Mouse (Mus musculus) lung, embryonic 16.5 days (tissue): ENCODE data around the gene Olfr5. TPM values are rescaled to one million over a fixed set of nuclear protein-coding genes. Genes with fewer than 3 reads are reported as not detected.
"Not testable (repeated sequence)": the region's sequence is repeated elsewhere in the genome, so short reads cannot be mapped to it uniquely, and the experiment has no call there.

Source experiments
- ATAC-seq: fragments of 200-750 bp; cut with Nextera tagmentation; 2 replicates; pipeline ENCODE4 v1.8.0; 2017; ENCODE audit warnings: low read depth, mild to moderate bottlenecking, moderate library complexity
- H3K27ac ChIP-seq: fragments of 300-500 bp; sonication (generic); 2 replicates; pipeline ENCODE4 v1.5.1; 2014; ENCODE audit warnings: mild to moderate bottlenecking, control low read depth, low read length
- H3K27me3 ChIP-seq: fragments of 300-500 bp; sonication (generic); 2 replicates; pipeline ENCODE4 v1.6.1; 2014; ENCODE audit warnings: low read depth, low read length, mixed read lengths; ENCODE audit not compliant: control insufficient read depth, insufficient read depth
- H3K36me3 ChIP-seq: fragments of 300-500 bp; sonication (generic); 2 replicates; pipeline ENCODE4 v1.6.1; 2014; ENCODE audit warnings: low read length; ENCODE audit not compliant: control insufficient read depth, insufficient read depth
- H3K4me1 ChIP-seq: fragments of 300-500 bp; sonication (generic); replicated peaks from 2 replicates; pipeline ENCODE4 v1.6.1; 2014; ENCODE audit warnings: low read length, mixed read lengths; ENCODE audit not compliant: control insufficient read depth, insufficient read depth
- H3K4me2 ChIP-seq: fragments of 300-500 bp; sonication (generic); 2 replicates; pipeline ENCODE4 v1.6.1; 2014; ENCODE audit warnings: low read depth, low read length, control low read depth
- H3K4me3 ChIP-seq: fragments of 300-500 bp; sonication (generic); 2 replicates; pipeline ENCODE4 v1.5.1; 2014; ENCODE audit warnings: mild to moderate bottlenecking, low read length, control low read depth
- H3K9ac ChIP-seq: fragments of 300-500 bp; sonication (generic); 2 replicates; pipeline ENCODE4 v1.6.1; 2014; ENCODE audit warnings: low read length, control low read depth
- H3K9me3 ChIP-seq: fragments of 300-500 bp; sonication (generic); 2 replicates; pipeline ENCODE4 v1.6.1; 2016; ENCODE audit warnings: low read length; ENCODE audit not compliant: control insufficient read depth
- WGBS: fragments of 180-500 bp; shearing (Covaris S2); extraction: QIAGEN DNeasy Blood & Tissue Kit; methylation state at CpG from one replicate; pipeline ENCODE4 v1.1.7; 2014; 5-methylcytosine and 5-hydroxymethylcytosine counted together
- polyA plus RNA-seq: library from polyadenylated mRNA; unstranded; fragments of >200 nt; fragmentation: Nextera tagmentation; extraction: Ambion mirVana; gene quantifications from 2 replicates; pipeline ENCODE4 v1.2.1, GENCODE M21; 2015

Olfr5 gene
- polyA plus RNA-seq: not detected in 2 replicates

GRCm38 (mm10) chr7:6486841-6487240, at the start of gene Olfr5:
Olfr5 (minus strand) TSS chr7:6486941.
- ATAC-seq: no peak
- Histone ChIP-seq H3K27ac (no peak within 1 kb of the TSS), H3K9me3 (no peaks in the 10 kb centered on the region), H3K9ac (no peak within 1 kb of the TSS), H3K4me2 (no peak within 1 kb of the TSS), H3K4me1 (no peaks in the 10 kb centered on the region), H3K27me3 (no peaks in the 10 kb centered on the region), H3K36me3 (no peaks in the 10 kb centered on the region), H3K4me3 (no peak within 1 kb of the TSS)
- 17% methylated on average over 2 of the region's 2 CpGs for WGBS

GRCm38 (mm10) chr7:6526141-6526540, 39.4 kb upstream of the Olfr5 start:
- no peak for ATAC-seq
- no peak overlapping the region for H3K4me2 ChIP-seq
- H3K4me1 ChIP-seq: no peaks in the 10 kb centered on the region
- 68% methylated on average over 5 of the region's 5 CpGs for WGBS
- no peak overlapping the region for H3K4me3 ChIP-seq
- H3K9ac ChIP-seq: no peak overlapping the region
- H3K36me3 ChIP-seq: no peaks in the 10 kb centered on the region
- no peaks in the 10 kb centered on the region for H3K9me3 ChIP-seq
- no peak overlapping the region for H3K27ac ChIP-seq
- no peaks in the 10 kb centered on the region for H3K27me3 ChIP-seq

GRCm38 (mm10) chr7:6525001-6525400, 38.3 kb upstream of the Olfr5 start:
- ATAC-seq: no peak
- no peak overlapping the region for H3K9ac ChIP-seq
- WGBS: 53% methylated on average over 3 of the region's 3 CpGs

GRCm38 (mm10) chr7:6522850-6523249, 36.1 kb upstream of the Olfr5 start, which contains the start of gene Olfr1349:
Olfr1349 (minus strand) TSS chr7:6522950.
- Histone ChIP-seq H3K9me3 (no peaks in the 10 kb centered on the region), H3K36me3 (no peaks in the 10 kb centered on the region), H3K27ac (no peak within 1 kb of the TSS), H3K9ac (no peak within 1 kb of the TSS), H3K4me3 (no peak within 1 kb of the TSS), H3K27me3 (no peaks in the 10 kb centered on the region), H3K4me2 (no peak within 1 kb of the TSS), H3K4me1 (no peaks in the 10 kb centered on the region)
- 81% methylated on average over 5 of the region's 5 CpGs for WGBS
- no peak for ATAC-seq

More at GRCm38 (mm10) chr7:6525001-6525400, 38.3 kb upstream of the Olfr5 start:
- no peaks in the 10 kb centered on the region for H3K27me3 ChIP-seq
- no peaks in the 10 kb centered on the region for H3K4me1 ChIP-seq
- no peaks in the 10 kb centered on the region for H3K9me3 ChIP-seq
- H3K27ac ChIP-seq: no peak overlapping the region
- H3K4me3 ChIP-seq: no peak overlapping the region
- no peaks in the 10 kb centered on the region for H3K36me3 ChIP-seq
- no peak overlapping the region for H3K4me2 ChIP-seq

DNA sequence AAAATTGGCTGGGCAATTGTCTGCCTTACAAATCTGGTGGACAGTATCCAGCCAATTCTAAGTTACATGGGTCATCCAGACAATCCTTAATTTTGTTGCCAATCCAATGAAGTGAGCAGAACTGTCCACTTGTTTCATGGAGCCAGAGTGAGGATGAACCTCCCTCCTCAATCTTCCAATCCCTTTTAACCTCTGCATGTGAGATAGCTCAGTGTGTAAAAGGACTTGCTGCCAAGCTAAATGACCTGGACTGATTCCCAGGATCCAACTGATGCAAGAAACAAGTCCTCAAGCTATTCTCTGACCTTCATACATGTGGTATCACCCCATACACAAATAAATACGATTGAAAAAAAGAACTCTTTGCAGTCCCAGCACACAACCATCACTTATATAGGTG, 34.9 kb upstream of the Olfr5 start:
- H3K9ac ChIP-seq: no peak overlapping the region
- H3K4me3 ChIP-seq: no peak overlapping the region
- no peak overlapping the region for H3K4me2 ChIP-seq
- 19% methylated on average over 1 of the region's 1 CpGs for WGBS
- no peaks in the 10 kb centered on the region for H3K36me3 ChIP-seq
- ATAC-seq: no peak
- no peaks in the 10 kb centered on the region for H3K9me3 ChIP-seq
- no peaks in the 10 kb centered on the region for H3K27me3 ChIP-seq
- no peak overlapping the region for H3K27ac ChIP-seq
- H3K4me1 ChIP-seq: no peaks in the 10 kb centered on the region

GRCm38 (mm10) chr7:6508648-6509047, 21.9 kb upstream of the Olfr5 start, which contains the start of gene Olfr1348:
Olfr1348 (minus strand) TSS chr7:6508748.
- WGBS: 91% methylated on average over 1 of the region's 1 CpGs

DNA sequence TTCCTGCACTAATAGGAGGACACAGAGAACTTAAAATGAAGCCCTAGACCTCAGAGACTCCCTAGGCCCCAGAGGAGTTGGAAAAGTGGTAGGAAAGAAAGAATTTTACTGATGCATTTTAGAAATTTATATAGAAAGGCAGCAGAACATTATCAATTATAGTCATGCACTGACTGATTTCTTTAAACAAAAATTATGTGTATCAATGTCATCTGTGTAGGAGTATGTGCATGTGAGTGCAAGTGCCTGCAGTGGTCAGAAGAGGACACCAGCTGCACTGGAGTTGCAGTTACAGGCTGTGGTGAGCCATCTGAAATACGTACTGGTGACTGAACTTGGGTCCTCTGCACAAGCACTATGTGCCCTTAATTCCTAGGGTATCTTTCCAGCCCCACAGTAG, 12.9 kb upstream of the Olfr5 start, which contains the start of gene Olfr1347:
TSS of gene Olfr1347 (minus strand) at position 101 of the 400 bp plus-strand sequence.
- Histone ChIP-seq H3K27me3 (no peaks in the 10 kb centered on the region), H3K27ac (no peak within 1 kb of the TSS), H3K9ac (no peak within 1 kb of the TSS), H3K4me3 (no peak within 1 kb of the TSS), H3K4me2 (no peak within 1 kb of the TSS), H3K36me3 (no peaks in the 10 kb centered on the region), H3K9me3 (no peaks in the 10 kb centered on the region), H3K4me1 (no peaks in the 10 kb centered on the region)
- 33% methylated on average over 1 of the region's 1 CpGs for WGBS
- no peak for ATAC-seq

More at GRCm38 (mm10) chr7:6508648-6509047, 21.9 kb upstream of the Olfr5 start, which contains the start of gene Olfr1348:
- H3K27ac ChIP-seq: no peak within 1 kb of the TSS
- ATAC-seq: no peak
- H3K4me3 ChIP-seq: no peak within 1 kb of the TSS
- no peaks in the 10 kb centered on the region for H3K36me3 ChIP-seq
- H3K9me3 ChIP-seq: no peaks in the 10 kb centered on the region
- no peak within 1 kb of the TSS for H3K4me2 ChIP-seq
- no peak within 1 kb of the TSS for H3K9ac ChIP-seq
- H3K27me3 ChIP-seq: no peaks in the 10 kb centered on the region
- H3K4me1 ChIP-seq: no peaks in the 10 kb centered on the region

DNA sequence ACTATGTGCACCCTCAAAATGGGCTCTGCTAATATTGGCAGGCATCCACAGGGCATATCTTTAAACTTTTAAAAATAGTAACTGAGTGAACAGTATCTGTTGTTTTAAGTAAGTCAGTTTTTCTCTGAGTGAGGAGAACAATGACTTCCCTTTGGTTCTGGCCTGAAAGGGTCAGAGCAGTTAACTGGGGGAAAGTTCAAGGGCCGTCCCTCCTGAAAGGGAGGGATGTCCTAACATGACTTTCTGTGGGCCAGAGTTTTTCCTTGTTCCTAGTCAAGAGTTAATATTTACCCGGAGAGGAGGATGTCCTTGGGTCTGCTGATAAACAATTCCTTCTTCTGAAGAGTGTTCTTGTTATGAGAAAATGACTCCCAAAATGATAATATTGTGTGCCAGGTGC, 9.1 kb downstream of the Olfr5 start:
- ATAC-seq, H3K27me3 ChIP-seq, H3K4me1 ChIP-seq, H3K27ac ChIP-seq, H3K9me3 ChIP-seq, H3K36me3 ChIP-seq, H3K4me3 ChIP-seq, H3K9ac ChIP-seq, H3K4me2 ChIP-seq: not testable (repeated sequence)
- 66% methylated on average over 2 of the region's 2 CpGs for WGBS

GRCm38 (mm10) chr7:6466951-6467350, 19.8 kb downstream of the Olfr5 start, which contains the start of gene Olfr1346:
Olfr1346 (plus strand) TSS chr7:6467101.
- Histone ChIP-seq H3K27ac (no peak within 1 kb of the TSS), H3K36me3 (no peaks in the 10 kb centered on the region), H3K27me3 (no peaks in the 10 kb centered on the region), H3K4me2 (no peak within 1 kb of the TSS), H3K9me3 (no peaks in the 10 kb centered on the region), H3K4me1 (no peaks in the 10 kb centered on the region), H3K4me3 (no peak within 1 kb of the TSS), H3K9ac (no peak within 1 kb of the TSS)
- no peak for ATAC-seq

- Histone ChIP-seq H3K4me1 (no peaks in the 10 kb centered on the region), H3K9me3 (no peaks in the 10 kb centered on the region), H3K4me3 (no peak overlapping the region), H3K4me2 (no peak overlapping the region), H3K27me3 (no peaks in the 10 kb centered on the region), H3K36me3 (no peaks in the 10 kb centered on the region), H3K27ac (no peak overlapping the region), H3K9ac (no peak overlapping the region)
- no peak for ATAC-seq
- WGBS: 45% methylated on average over 3 of the region's 3 CpGs
These were observed 30.3 kb downstream of the Olfr5 start for GRCm38 (mm10) chr7:6456399-6456798.
